Mouse (Mus musculus): ENCODE measurements around the gene Mrps11.

Mrps11 gene

DNA sequence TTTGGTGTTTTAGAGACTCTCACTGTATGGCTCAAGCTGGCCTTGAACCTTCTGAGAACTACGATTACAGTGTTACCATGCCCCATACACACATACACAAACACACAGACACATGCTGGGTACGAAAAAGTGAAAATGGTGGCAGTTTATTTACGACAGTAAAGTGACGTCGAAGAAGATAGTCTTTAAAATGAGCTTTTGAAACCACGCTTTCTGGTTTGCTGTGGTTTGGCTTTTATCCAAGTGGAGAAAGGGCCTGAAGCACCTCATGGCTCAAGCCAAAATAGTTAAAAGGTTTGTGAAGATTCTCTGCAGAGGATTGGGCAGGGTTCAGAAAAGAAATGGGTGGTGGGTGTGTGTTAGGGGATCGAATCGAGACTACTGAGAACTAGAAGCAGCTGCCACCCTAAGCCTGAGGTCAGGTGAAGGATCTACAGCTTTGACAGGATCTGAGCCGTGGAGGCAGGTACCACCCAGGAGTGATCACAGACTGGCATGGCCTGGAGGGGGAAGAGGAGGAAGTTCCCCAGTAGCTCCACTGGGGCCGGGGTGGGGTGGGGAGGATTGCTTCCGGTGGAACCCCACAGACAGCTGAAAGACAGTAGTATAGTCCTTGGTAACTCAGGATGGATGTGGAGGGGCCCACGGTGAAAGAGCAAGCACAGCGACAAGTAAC is 11.1 kb downstream of the Mrps11 start:
- peak; percentile 33 for DNase-seq (ENCODE audit: low read depth)

DNA sequence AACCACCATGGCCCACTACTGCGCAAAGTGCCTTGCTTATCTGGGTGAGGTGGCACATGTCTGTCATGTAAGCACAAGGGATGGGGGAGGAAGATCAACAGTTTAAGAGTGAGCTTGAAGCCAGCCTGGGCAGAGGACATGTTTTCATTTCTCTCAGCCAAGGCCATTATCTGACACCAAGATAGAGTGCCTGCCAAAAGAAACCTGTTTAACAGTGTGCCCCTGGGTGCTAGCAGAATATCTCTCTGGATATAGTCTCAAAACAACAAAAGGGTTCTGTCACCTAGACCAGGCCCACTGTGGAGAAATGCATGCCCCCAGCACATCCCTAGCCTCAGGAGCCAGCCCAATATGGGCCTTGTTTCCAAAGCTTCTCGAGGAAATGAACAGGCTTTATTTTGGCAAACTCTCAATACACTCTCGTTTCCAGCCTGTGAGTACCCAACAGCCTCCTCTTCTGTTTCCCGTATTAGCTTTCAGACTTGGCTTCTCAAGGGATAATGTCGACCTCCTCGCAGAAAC is 11.7 kb downstream of the Mrps11 start:
- DNase-seq (ENCODE audit: low read depth) = no peak

DNA sequence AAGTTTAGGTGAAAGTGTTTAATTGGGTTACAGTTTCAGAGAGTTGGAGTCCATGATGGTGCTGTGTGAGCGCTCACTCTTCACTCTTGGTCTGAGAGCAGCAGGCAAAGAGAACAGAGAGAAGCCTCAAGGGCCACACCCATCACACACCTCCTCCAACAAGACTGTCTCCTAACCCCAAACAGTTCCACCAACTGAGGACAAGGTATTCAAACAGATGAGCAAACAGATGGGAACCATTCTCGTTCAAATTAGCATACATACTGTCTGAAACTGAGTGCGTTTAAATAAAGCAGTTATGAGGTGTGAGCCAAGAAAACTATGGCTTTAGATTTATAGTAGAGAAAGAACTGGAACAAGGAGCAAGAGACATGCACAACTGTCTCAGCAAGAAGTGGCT is 13.7 kb downstream of the Mrps11 start:
- DNase-seq (ENCODE audit: low read depth) = no peak

GRCm38 (mm10) chr7:78797843-78798455 is 15.0 kb downstream of the Mrps11 start:
- no peak for DNase-seq (ENCODE audit: low read depth)

DNA sequence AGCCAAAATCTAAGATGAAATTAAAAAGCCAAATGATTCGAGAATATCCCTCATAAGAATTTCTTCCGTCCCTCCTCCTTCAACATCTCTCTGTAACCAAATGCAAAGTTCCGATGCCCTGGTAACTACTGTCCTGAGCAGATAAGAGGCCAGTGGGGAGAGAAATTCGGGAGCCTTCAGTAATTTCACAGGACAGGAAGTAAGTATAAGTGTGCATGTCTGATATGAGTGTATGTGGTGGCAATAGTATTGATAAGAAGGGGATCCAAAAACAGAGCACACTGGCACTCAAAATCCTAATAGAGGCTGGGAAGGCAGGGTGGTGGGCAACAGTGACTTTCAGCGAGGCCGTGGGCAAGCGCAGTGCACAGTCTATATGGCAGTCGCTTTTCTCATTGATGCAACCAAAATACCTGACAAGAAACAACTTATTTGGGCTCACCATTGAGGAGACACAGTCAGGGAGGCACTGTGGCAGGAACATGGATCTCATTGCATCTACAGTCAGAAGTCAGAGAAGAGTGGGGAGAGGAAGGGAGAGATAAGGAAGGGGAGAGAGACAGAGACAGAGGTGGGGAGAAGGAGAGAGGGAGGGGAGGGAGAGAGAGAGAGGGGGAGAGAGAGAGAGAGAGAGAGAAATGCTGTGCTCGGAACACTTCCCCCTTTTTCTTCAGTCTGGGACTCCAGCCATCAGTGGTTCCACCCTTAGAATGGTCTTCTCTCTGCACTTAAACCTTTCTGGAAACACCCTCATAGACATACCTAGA is 17.0 kb downstream of the Mrps11 start:
- DNase-seq (ENCODE audit: low read depth) = peak; percentile 56

DNA sequence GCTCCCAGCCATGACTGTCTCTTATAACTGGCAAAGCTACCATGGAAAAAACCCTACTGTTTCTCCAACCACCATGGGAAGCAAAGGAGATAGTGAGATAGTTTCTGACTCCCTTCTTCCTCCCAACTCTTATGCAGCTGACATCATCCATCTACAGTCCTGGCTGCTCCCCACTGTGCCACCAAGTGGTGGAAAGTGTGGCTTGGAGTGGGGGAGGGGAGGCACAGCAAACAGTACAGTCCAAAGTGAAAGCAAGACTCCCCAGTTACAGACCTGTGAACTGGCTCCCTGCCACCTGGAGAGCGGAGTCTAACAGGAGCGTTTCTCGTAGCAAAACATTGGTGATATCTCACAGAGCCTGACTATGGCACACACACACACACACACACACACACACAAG is 20.9 kb downstream of the Mrps11 start:
- DNase-seq (ENCODE audit: low read depth) = peak; percentile 57

DNA sequence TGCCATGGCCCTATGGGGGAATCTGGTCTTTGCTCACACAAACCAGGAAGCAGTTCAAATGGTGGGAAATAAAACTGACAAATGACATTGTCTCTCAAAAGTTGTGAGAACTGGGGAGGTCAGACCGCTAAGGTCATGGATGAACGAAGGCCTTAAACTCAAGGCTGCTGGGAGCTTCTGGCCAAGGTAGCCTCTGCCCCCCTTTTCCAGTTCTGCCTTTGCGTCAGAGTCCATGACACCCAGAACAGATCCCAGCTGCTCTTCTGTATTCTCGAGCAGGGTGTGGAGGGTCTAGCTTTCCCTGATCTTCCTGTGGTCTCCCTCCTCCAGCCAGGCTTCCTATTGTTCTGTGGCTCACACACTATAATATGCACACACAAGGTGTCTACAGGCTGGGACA is 24.3 kb downstream of the Mrps11 start:
- DNase-seq (ENCODE audit: low read depth) = no peak

GRCm38 (mm10) chr7:78813791-78814190 is 30.9 kb downstream of the Mrps11 start:
- no peak for DNase-seq (ENCODE audit: low read depth)

DNA sequence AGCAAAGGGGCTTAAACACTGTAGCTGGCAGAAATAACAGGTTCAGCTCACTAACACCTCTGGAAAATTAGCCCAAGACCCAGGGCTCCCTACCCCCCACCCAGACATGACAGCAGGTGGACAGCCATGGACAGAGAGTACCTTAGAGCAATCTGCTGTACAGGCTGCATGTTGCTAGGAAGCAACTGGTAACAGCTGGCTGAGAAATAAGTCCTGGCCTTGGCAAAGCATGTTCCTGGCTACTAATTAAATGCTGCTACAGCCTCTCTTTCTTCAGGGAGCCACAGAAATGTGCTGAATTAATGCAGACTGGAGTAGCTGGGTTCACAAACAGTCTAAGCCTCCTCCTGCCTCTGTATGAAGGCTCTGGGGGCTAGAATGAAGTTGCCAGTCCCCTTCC is 31.8 kb downstream of the Mrps11 start:
- DNase-seq (ENCODE audit: low read depth) = no peak

- DNase-seq (ENCODE audit: low read depth) = no peak
Measured at GRCm38 (mm10) chr7:78818336-78818735, 35.4 kb downstream of the Mrps11 start.

DNA sequence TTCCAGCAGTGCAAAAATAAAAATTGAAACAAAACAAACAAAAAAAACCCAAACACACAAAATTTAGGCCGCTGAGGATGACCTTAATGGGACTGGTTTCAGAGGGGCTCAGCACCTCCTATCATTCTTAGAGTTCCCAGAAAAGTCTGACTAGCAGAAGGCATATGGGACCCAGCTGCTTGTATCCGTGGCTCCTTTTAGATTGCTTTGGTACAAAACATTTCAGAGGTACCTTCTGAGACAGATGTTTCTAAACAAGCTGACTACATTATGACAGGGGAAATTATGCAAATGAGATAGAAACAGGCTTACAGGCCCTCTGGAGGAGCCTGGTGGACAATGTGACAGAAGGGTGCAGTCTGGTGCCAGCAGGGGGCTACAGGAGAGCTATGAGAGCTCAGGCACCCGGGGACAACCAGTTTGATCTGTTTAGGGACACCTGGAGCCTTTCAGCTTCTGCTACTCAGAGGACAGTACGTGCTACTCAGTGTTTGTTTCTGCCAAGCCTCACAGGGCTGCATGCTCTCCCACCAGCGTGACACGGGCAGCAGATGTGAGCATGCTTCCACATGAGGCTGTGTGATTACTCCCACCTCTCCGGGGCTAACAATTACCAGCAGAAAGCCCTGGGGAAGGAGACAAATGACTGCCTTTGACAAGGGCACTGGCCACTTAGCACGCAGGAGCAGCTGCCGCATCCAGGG is 43.9 kb downstream of the Mrps11 start:
- DNase-seq (ENCODE audit: low read depth) = peak; percentile 27

GRCm38 (mm10) chr7:78827749-78828362 is 44.9 kb downstream of the Mrps11 start:
- DNase-seq (ENCODE audit: low read depth) = no peak

DNA sequence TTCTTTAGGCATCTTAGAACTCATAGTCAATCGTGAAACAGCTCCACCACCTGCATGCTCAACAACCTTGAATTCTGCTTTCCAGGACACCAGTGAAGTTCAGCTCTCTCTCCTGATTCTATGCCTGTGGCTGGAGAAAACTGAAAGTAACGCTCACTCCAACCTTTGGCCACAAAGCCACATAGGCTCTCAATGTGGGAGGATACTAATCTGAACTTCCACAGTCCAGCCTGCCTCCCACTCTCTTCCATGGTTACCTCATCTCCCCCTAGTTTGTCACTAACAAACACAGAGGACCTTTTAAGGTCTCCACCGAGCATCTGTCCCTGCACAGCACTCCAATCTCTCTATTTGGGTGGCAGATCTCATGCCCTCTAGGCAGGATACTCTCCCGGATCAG is 52.7 kb downstream of the Mrps11 start:
- DNase-seq (ENCODE audit: low read depth) = no peak

- peak; percentile 86 for DNase-seq (ENCODE audit: low read depth)
Measured at GRCm38 (mm10) chr7:78837250-78837649, 54.3 kb downstream of the Mrps11 start.

DNA sequence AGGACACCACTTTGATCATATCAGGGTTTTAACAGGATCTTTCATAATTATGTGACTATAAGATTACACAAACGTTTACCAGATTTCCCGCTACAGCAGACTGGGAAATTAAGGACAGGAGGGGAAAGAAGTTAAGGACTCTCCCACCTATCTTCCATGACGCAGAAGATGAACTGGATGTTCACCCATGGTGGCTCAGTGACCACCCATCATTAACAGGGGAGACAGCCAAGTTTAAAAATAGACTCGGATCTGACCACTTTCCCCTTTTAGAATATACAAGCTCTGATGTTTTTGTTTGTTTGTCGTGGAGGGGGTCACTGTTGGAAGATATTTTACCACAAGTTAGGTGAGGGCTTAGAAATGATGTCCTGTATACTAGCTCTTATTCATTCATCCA is 58.7 kb downstream of the Mrps11 start:
- peak; percentile 54 for DNase-seq (ENCODE audit: low read depth)
